9 mouse cellular contexts compared by ENCODE assay signal in the genomic region with DNA sequence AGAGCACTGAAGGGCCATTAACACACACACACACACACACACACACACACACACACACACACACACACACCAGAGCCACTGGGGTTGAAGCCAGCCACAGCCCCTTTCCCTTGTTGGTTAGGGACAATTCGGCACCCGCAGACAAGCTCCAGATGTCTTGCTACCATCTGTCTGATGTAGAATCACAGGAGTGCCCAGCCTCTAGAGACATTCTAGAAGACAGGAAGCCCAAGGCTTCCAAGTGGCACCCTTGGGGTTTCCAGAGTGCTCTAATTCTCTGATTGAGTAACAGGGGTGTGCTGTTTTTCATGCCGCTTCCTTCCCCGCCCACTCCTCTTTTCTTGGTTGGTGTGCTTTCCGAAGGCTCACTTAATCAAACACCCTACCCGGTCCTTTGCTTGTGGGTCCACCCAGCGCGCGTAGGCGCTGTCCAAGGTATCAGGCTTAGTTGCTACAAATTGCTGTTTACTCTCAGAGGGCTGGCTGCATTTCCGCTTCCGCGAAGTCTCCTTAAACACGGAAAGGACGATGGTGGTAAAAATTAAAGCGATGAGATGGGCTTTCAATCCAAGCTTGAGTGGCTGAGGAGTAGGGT. TPM values are rescaled to one million over a fixed set of nuclear protein-coding genes. Genes with fewer than 3 reads are reported as not detected.
DNase-seq lines count a peak whose midpoint lies in the region; ATAC-seq and TF ChIP-seq lines count a peak whose summit lies in the region.
"Had no signal": no experiment of that assay in that cellular context is flagged by ENCODE, and none has a peak within 500 bp of the region (broad histone marks: within the 10 kb centered on the region; RNA-seq: fewer than 3 reads in every experiment).

No protein-coding gene starts in this region.

- H3K9ac ChIP-seq in ES-E14 (ENCODE audit: insufficient read depth, low read depth, low read length, poor library complexity, severe bottlenecking): no peak overlapping the region
- H3K9ac ChIP-seq in embryonic facial prominence, embryonic 13.5 days: no peak overlapping the region
- H3K9ac ChIP-seq in hindbrain, embryonic 16.5 days (ENCODE audit: low read depth, low read length): no peak overlapping the region

- in situ Hi-C loops in ES-E14 (cut with MboI; ENCODE audit: low sequenced_read_pairs in 2 of 2, unreplicated experiment in 2 of 2): no loop called here

- H3K4me3 ChIP-seq in ES-E14 (ENCODE audit: insufficient read depth in 1 of 2, low read depth in 1 of 2, low read length in 2 of 2, poor library complexity in 1 of 2, severe bottlenecking in 1 of 2): 0 out of 4 replicates have a peak overlapping the region, but pooled peaks of 1 of the 2 experiments have one; percentile 23
- no peak overlapping the region for H3K4me3 ChIP-seq in embryonic facial prominence, embryonic 13.5 days
- no peak overlapping the region for H3K4me3 ChIP-seq in hindbrain, embryonic 16.5 days (ENCODE audit: low read length)
- H3K4me3 ChIP-seq: heart, adult 2 months had no signal

- no peaks in the 10 kb centered on the region for H3K27me3 ChIP-seq in embryonic facial prominence, embryonic 13.5 days
- H3K27me3 ChIP-seq in hindbrain, embryonic 16.5 days (replicated peaks; ENCODE audit: control insufficient read depth, insufficient read depth, low read length): no peaks in the 10 kb centered on the region

- no peak overlapping the region for H3K27ac ChIP-seq in ES-E14 (ENCODE audit: insufficient read depth, low read depth, low read length, poor library complexity, severe bottlenecking)
- H3K27ac ChIP-seq in embryonic facial prominence, embryonic 13.5 days: no peak overlapping the region
- no peak overlapping the region for H3K27ac ChIP-seq in hindbrain, embryonic 16.5 days (ENCODE audit: low read depth, low read length)
- H3K27ac ChIP-seq: heart, adult 2 months had no signal

- 0 out of 2 replicates have a peak overlapping the region, but pooled peaks have one; percentile 26 for H3K4me2 ChIP-seq in embryonic facial prominence, embryonic 13.5 days
- peak overlapping the region; percentile 23 for H3K4me2 ChIP-seq in hindbrain, embryonic 16.5 days (ENCODE audit: low read length)

- WGBS in embryonic facial prominence, embryonic 13.5 days: 8% methylated on average over 16 of the region's 16 CpGs
- 23% methylated on average over 16 of the region's 16 CpGs for WGBS in hindbrain, embryonic 16.5 days

- no peaks in the 10 kb centered on the region for H3K4me1 ChIP-seq in ES-E14 (ENCODE audit: control insufficient read depth in 2 of 2, insufficient read depth in 2 of 2, low read length in 2 of 2, poor library complexity in 1 of 2)
- H3K4me1 ChIP-seq in embryonic facial prominence, embryonic 13.5 days: no peaks in the 10 kb centered on the region
- peaks cover 5% of the 10 kb centered on the region; the same call in 1 of the 2 replicates for H3K4me1 ChIP-seq in hindbrain, embryonic 16.5 days (ENCODE audit: control insufficient read depth, insufficient read depth, low read depth, low read length)

- no peaks in the 10 kb centered on the region for H3K36me3 ChIP-seq in ES-E14 (ENCODE audit: control insufficient read depth, insufficient read depth, low read length, poor library complexity, severe bottlenecking)
- no peaks in the 10 kb centered on the region for H3K36me3 ChIP-seq in embryonic facial prominence, embryonic 13.5 days
- no peaks in the 10 kb centered on the region for H3K36me3 ChIP-seq in hindbrain, embryonic 16.5 days (ENCODE audit: control insufficient read depth, insufficient read depth, low read length)

- H3K9me3 ChIP-seq in ES-E14 (ENCODE audit: control insufficient read depth, insufficient read depth, low read depth, low read length): no peaks in the 10 kb centered on the region
- H3K9me3 ChIP-seq in embryonic facial prominence, embryonic 13.5 days: no peaks in the 10 kb centered on the region
- H3K9me3 ChIP-seq in hindbrain, embryonic 16.5 days (ENCODE audit: control insufficient read depth, low read length): no peaks in the 10 kb centered on the region

- peak; percentile 8 for DNase-seq in adrenal gland, adult 2 months
- DNase-seq in adrenal gland, adult 8-10 months: no peak
- peak; percentile 75 for DNase-seq in ES-E14 (ENCODE audit: low read depth, low spot score)
- peak; percentile 20 for DNase-seq in thymus, postnatal 25 days
- no peak for DNase-seq in left cerebral cortex, adult 9 months (ENCODE audit: low spot score in 2 of 2)

- no peak for ATAC-seq in embryonic facial prominence, embryonic 13.5 days (ENCODE audit: insufficient number of reproducible peaks, insufficient read depth, low FRiP score, low TSS enrichment, low read depth)
- ATAC-seq in hindbrain, embryonic 16.5 days: peak; percentile 14; the same call in 1 of the 2 replicates
- peak; percentile 92 for ATAC-seq in megakaryocyte progenitor cell, adult 5-6 weeks (replicated peaks; ENCODE audit: poor library complexity)

TF ChIP-seq in ES-E14, 5 proteins besides CTCF, POLR2A, EP300 and RAD21:
- TF ChIP-seq MAFK (IDR thresholded peaks at IDR 0.05; ENCODE audit: insufficient read depth, low read depth, low read length): no peak
- no peak for TF ChIP-seq CHD2 (IDR thresholded peaks at IDR 0.05; ENCODE audit: low read depth, low read length)
- no peak for TF ChIP-seq ZC3H11A (IDR thresholded peaks at IDR 0.05; ENCODE audit: borderline replicate concordance, low read depth, low read length)
- no peak for TF ChIP-seq ZNF384 (IDR thresholded peaks at IDR 0.05; ENCODE audit: low read depth, low read length)
- TF ChIP-seq HCFC1 (IDR thresholded peaks at IDR 0.05; ENCODE audit: borderline replicate concordance, insufficient read depth, low read length): no peak

RNA-seq across cellular contexts. Expression of a gene that starts 59.5 kb away (rescaled TPM):
- 10 to 100 TPM; 23.8 to 25.8 TPM for total RNA-seq in adrenal gland, adult 2 months (2021)
- polyA plus RNA-seq in adrenal gland, adult 2 months (2012; rRNA removed): 3.7 and 5.7 TPM in 2 replicates
- 10 to 100 TPM; 16.0 to 25.7 (median 20.7) TPM for total RNA-seq in adrenal gland, adult 8-10 months (2022)
- 11.4 and 11.5 TPM in 2 replicates for total RNA-seq in ES-E14 (2012; rRNA removed)
- polyA plus RNA-seq in embryonic facial prominence, embryonic 13.5 days (2015; fragmentation: Nextera tagmentation; extraction: Ambion mirVana): 2.5 and 3.9 TPM in 2 replicates
- 10.5 and 15.4 TPM in 2 replicates for polyA plus RNA-seq in hindbrain, embryonic 16.5 days (2015; fragmentation: Nextera tagmentation; extraction: Ambion mirVana)
- 52.6 and 55.8 TPM in 2 replicates for total RNA-seq in megakaryocyte progenitor cell, adult 5-6 weeks (2015)
- 56.3 and 59.1 TPM in 2 replicates for total RNA-seq in megakaryocyte progenitor cell, adult 5-6 weeks (2017)

Comparison
In these comparisons a context has a peak if more than half of its experiments do, and no peak if none do; other contexts are left out.
1. DNase-seq: peak in adrenal gland, adult 2 months (single experiment), ES-E14 (single experiment) and thymus, postnatal 25 days (single experiment); none in adrenal gland, adult 8-10 months (single experiment) and left cerebral cortex, adult 9 months (0 of 2).